Mouse (Mus musculus) kidney, adult 2 months (tissue): Measurements from ENCODE around the gene Mcu.

Source experiments
- CTCF ChIP-seq: fragments of 200-500 bp; conservative IDR thresholded peaks from 2 replicates; pipeline ENCODE4 v1.5.1; 2011; ENCODE audit warnings: low read depth, mild to moderate bottlenecking, control low read depth, low read length, moderate library complexity, mixed read lengths; ENCODE audit not compliant: insufficient read depth, insufficient read length
- POLR2A ChIP-seq: fragments of 200-500 bp; IDR thresholded peaks from one replicate; pipeline ENCODE4 v1.6.1; 2011; ENCODE audit warnings: low read depth, low read length, control low read depth

DNA sequence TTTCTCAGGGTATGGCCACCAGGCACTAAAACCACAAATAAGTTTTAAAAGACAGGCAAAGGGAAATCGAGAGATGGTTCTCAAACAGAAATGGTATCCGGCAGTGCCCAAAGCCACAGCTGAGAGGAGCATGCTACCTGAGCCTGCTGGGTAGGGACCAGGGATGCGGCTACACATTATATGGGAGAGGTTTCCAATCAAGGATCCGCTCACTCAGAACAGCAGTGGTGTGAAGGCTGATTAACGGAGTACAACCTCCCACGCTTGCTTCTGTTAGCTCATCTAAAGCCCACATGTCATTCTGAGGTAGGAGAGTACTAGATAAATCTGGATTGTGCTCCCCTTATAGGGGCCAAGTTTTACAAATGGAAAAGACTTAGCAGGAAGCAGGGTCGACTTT is 28.4 kb downstream of the Mcu start:
- TF ChIP-seq POLR2A = no peak
- TF ChIP-seq CTCF = no peak
